Mouse (Mus musculus): ENCODE measurements at regions not wholly inside any gene's neighbourhood (a gene's known extent, or its start where the extent isn't known, plus 50 kb on each side); places are given as distances from the start of the nearest gene placed in this dataset.

GRCm38 (mm10) chr3:58146762-58147161 lies 267.8 kb upstream of the Tsc22d2 start:
- no peak for DNase-seq (ENCODE audit: low spot score)

GRCm38 (mm10) chr3:58153141-58153540 lies 261.4 kb upstream of the Tsc22d2 start:
- DNase-seq (ENCODE audit: low spot score): no peak

- DNase-seq (ENCODE audit: low spot score): no peak
Observed at GRCm38 (mm10) chr3:58153874-58154756, 260.4 kb upstream of the Tsc22d2 start.

- DNase-seq (ENCODE audit: low spot score): no peak
Observed at GRCm38 (mm10) chr3:58159384-58159783, 255.1 kb upstream of the Tsc22d2 start.

- no peak for DNase-seq (ENCODE audit: low spot score)
Observed at GRCm38 (mm10) chr3:58162238-58162637, 252.3 kb upstream of the Tsc22d2 start.

- DNase-seq (ENCODE audit: low spot score): no peak
Observed at GRCm38 (mm10) chr3:58163806-58164205, 250.7 kb upstream of the Tsc22d2 start.

GRCm38 (mm10) chr3:58166628-58167027 lies 247.9 kb upstream of the Tsc22d2 start:
- DNase-seq (ENCODE audit: low spot score): no peak

- DNase-seq (ENCODE audit: low spot score): no peak
Observed at GRCm38 (mm10) chr3:58167121-58167520, 247.4 kb upstream of the Tsc22d2 start.

- DNase-seq (ENCODE audit: low spot score): no peak
Observed at GRCm38 (mm10) chr3:58167761-58168290, 246.7 kb upstream of the Tsc22d2 start.

GRCm38 (mm10) chr3:58168522-58169185 lies 245.9 kb upstream of the Tsc22d2 start:
- no peak for DNase-seq (ENCODE audit: low spot score)

GRCm38 (mm10) chr3:58169786-58170185 lies 244.7 kb upstream of the Tsc22d2 start:
- DNase-seq (ENCODE audit: low spot score): no peak

GRCm38 (mm10) chr3:58172096-58172495 lies 242.4 kb upstream of the Tsc22d2 start:
- DNase-seq (ENCODE audit: low spot score): no peak

GRCm38 (mm10) chr3:58173821-58174220 lies 240.7 kb upstream of the Tsc22d2 start:
- no peak for DNase-seq (ENCODE audit: low spot score)

- no peak for DNase-seq (ENCODE audit: low spot score)
Observed at GRCm38 (mm10) chr3:58181715-58182114, 232.8 kb upstream of the Tsc22d2 start.

GRCm38 (mm10) chr3:58182299-58182698 lies 232.2 kb upstream of the Tsc22d2 start:
- no peak for DNase-seq (ENCODE audit: low spot score)

- no peak for DNase-seq (ENCODE audit: low spot score)
Observed at GRCm38 (mm10) chr3:58183279-58183678, 231.2 kb upstream of the Tsc22d2 start.

- DNase-seq (ENCODE audit: low spot score): no peak
Observed at GRCm38 (mm10) chr3:58200462-58200861, 214.1 kb upstream of the Tsc22d2 start.

GRCm38 (mm10) chr3:58202816-58203215 lies 211.7 kb upstream of the Tsc22d2 start:
- no peak for DNase-seq (ENCODE audit: low spot score)

- DNase-seq (ENCODE audit: low spot score): no peak
Observed at GRCm38 (mm10) chr3:58203806-58204205, 210.7 kb upstream of the Tsc22d2 start.

- no peak for DNase-seq (ENCODE audit: low spot score)
Observed at GRCm38 (mm10) chr3:58205526-58205925, 209.0 kb upstream of the Tsc22d2 start.

- DNase-seq (ENCODE audit: low spot score): no peak
Observed at GRCm38 (mm10) chr3:58206776-58207398, 207.6 kb upstream of the Tsc22d2 start.

GRCm38 (mm10) chr3:58211016-58211415 lies 203.5 kb upstream of the Tsc22d2 start:
- no peak for DNase-seq (ENCODE audit: low spot score)

- no peak for DNase-seq (ENCODE audit: low spot score)
Observed at GRCm38 (mm10) chr3:58224696-58225095, 189.8 kb upstream of the Tsc22d2 start.

Data from spleen, adult 12 weeks (tissue).